29 mouse cellular contexts compared by ENCODE assay signal in the genomic region with DNA sequence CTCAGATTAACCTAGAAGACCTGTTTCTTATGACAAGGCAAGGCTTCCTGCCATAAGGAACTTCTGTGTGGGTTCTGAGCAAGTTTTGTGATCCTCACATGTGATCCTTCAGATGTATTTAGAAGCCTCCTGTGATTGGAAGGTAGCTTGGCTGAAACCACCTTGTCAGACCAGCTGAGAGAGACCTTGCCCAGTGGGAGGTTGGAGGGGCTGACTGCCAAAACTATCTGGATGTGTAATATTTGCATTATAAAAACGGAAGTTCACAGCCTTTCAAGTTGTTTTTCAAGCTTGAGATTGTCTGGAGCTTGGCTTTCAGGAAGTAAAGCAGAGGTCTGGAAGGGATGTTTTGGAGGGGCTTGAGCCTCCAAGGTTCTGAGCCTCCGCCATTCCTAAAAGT.
A peak's percentile ranks its signal among the peaks of the same experiment; 100 is the strongest.
DNase-seq lines count a peak whose midpoint lies in the region; ATAC-seq and TF ChIP-seq lines count a peak whose summit lies in the region.
"Had no signal": no experiment of that assay in that cellular context is flagged by ENCODE, and none has a peak within 500 bp of the region (broad histone marks: within the 10 kb centered on the region; RNA-seq: fewer than 3 reads in every experiment).

No protein-coding gene starts in this region.

- intact Hi-C loops in gastrocnemius, adult 2 months (cut with DNase I), result no loop called here
- intact Hi-C loops in gastrocnemius, postnatal 36 days (cut with DNase I), result no loop called here

- no peaks in the 10 kb centered on the region for H3K27me3 ChIP-seq in lung, embryonic 16.5 days (ENCODE audit: control insufficient read depth, insufficient read depth, low read depth, low read length)
- H3K27me3 ChIP-seq: embryonic facial prominence, embryonic 15.5 days; forebrain, embryonic 13.5 days; heart, embryonic 12.5 days; lung, embryonic 15.5 days had no signal

- no peaks in the 10 kb centered on the region for H3K9me3 ChIP-seq in lung, embryonic 16.5 days (ENCODE audit: control insufficient read depth, low read length)
- H3K9me3 ChIP-seq: embryonic facial prominence, embryonic 15.5 days; forebrain, embryonic 13.5 days; heart, embryonic 12.5 days; lung, embryonic 15.5 days; midbrain, embryonic 10.5 days had no signal

- no peak for TF ChIP-seq CTCF in gastrocnemius, adult 2 months (IDR thresholded peaks at IDR 0.05)

- no peak for DNase-seq in gastrocnemius, adult 2 months
- no peak for DNase-seq in gastrocnemius, postnatal 36 days
- DNase-seq in lung, postnatal 4 days, result no peak
- DNase-seq in gonadal fat pad, adult 2 months (ENCODE audit: low read depth), result peak; percentile 45
- no peak for DNase-seq in urinary bladder, postnatal 4 days (ENCODE audit: low spot score in 2 of 2)
- DNase-seq: adrenal gland, adult 2 months; cerebellum, adult 11 months; cerebellum, adult 9-11 months; kidney, adult 9 months; kidney, postnatal 10 days; layer of hippocampus, postnatal 36 days; left cerebral cortex, postnatal 4 days; liver; right cerebral cortex, postnatal 25 days; spleen, adult 18-20 months; thymus, adult 18-20 months; thymus, postnatal 25 days had no signal

- H3K27ac ChIP-seq in gastrocnemius, adult 2 months, result peak overlapping the region; percentile 50; the same call in 1 of the 2 replicates
- no peak overlapping the region for H3K27ac ChIP-seq in lung, embryonic 16.5 days (ENCODE audit: low read length)
- H3K27ac ChIP-seq: embryonic facial prominence, embryonic 15.5 days; forebrain, embryonic 13.5 days; hindbrain, embryonic 14.5 days; liver, embryonic 14.5 days; lung, embryonic 15.5 days; midbrain, embryonic 10.5 days; stomach, postnatal 0 days had no signal

- WGBS in lung, embryonic 16.5 days, result 31% methylated on average over 2 of the region's 2 CpGs

- no peak overlapping the region for H3K9ac ChIP-seq in lung, embryonic 16.5 days (ENCODE audit: low read length)
- H3K9ac ChIP-seq: embryonic facial prominence, embryonic 15.5 days; forebrain, embryonic 13.5 days; heart, embryonic 12.5 days; hindbrain, embryonic 14.5 days; liver, embryonic 14.5 days; lung, embryonic 15.5 days had no signal

- no peaks in the 10 kb centered on the region for H3K36me3 ChIP-seq in lung, embryonic 16.5 days (ENCODE audit: control insufficient read depth, insufficient read depth, low read length)
- H3K36me3 ChIP-seq: embryonic facial prominence, embryonic 15.5 days; heart, embryonic 12.5 days; lung, embryonic 15.5 days; midbrain, embryonic 10.5 days had no signal

- peak; percentile 43; the same call in 1 of the 2 replicates for ATAC-seq in lung, embryonic 16.5 days (ENCODE audit: low read depth)
- ATAC-seq in frontal cortex, adult (ENCODE audit: low TSS enrichment), result no peak
- ATAC-seq: forebrain, embryonic 13.5 days; intestine, postnatal 0 days; midbrain, embryonic 16.5 days had no signal

- no peak overlapping the region for H3K4me3 ChIP-seq in gastrocnemius, adult 2 months
- H3K4me3 ChIP-seq in lung, embryonic 16.5 days (ENCODE audit: low read length), result no peak overlapping the region
- H3K4me3 ChIP-seq: embryonic facial prominence, embryonic 15.5 days; forebrain, embryonic 13.5 days; heart, embryonic 12.5 days; lung, embryonic 15.5 days; midbrain, embryonic 10.5 days had no signal

- H3K4me1 ChIP-seq in lung, embryonic 16.5 days (replicated peaks; ENCODE audit: control insufficient read depth, insufficient read depth, low read length), result no peaks in the 10 kb centered on the region
- H3K4me1 ChIP-seq: forebrain, embryonic 13.5 days; midbrain, embryonic 10.5 days had no signal

- H3K4me2 ChIP-seq in lung, embryonic 16.5 days (ENCODE audit: low read depth, low read length), result no peak overlapping the region
- H3K4me2 ChIP-seq: embryonic facial prominence, embryonic 15.5 days; forebrain, embryonic 13.5 days; heart, embryonic 12.5 days; hindbrain, embryonic 14.5 days; lung, embryonic 15.5 days had no signal
